Mouse (Mus musculus): ENCODE data around the gene Cmss1.

GRCm38 (mm10) chr16:57369846-57370496 is 236.7 kb downstream of the Cmss1 start:
- TF ChIP-seq EP300 (optimal IDR thresholded peaks at IDR 0.05) (no peak), CTCF (IDR thresholded peaks at IDR 0.05; ENCODE audit: low read depth) (no peak)

Measured in stomach, postnatal 0 days (tissue).